Mouse (Mus musculus): Measurements from ENCODE around the gene Radil. TPM values are rescaled to one million over a fixed set of nuclear protein-coding genes. Genes with fewer than 3 reads are reported as not detected.

The Radil gene
- polyA plus RNA-seq, 1 experiment from 2014 or later = 2.5 TPM

GRCm38 (mm10) chr5:142453742-142454141 is 97.2 kb downstream of the Radil start:
- Histone ChIP-seq H3K36me3 (peaks cover 47% of the 10 kb centered on the region), H3K4me3 (replicated peaks) (no peak overlapping the region), H3K4me1 (replicated peaks) (no peaks in the 10 kb centered on the region), H3K9ac (no peak overlapping the region), H3K27me3 (replicated peaks) (no peaks in the 10 kb centered on the region), H3K9me3 (no peaks in the 10 kb centered on the region), H3K27ac (no peak overlapping the region), H3K4me2 (replicated peaks) (no peak overlapping the region)
- no peak for ATAC-seq
- 94% methylated on average over 13 of the region's 13 CpGs for WGBS

GRCm38 (mm10) chr5:142451759-142452158 is 99.1 kb downstream of the Radil start:
- Histone ChIP-seq H3K4me3 (replicated peaks) (no peak overlapping the region), H3K27ac (no peak overlapping the region), H3K27me3 (replicated peaks) (no peaks in the 10 kb centered on the region), H3K36me3 (peaks cover 43% of the 10 kb centered on the region), H3K9ac (no peak overlapping the region), H3K4me2 (replicated peaks) (no peak overlapping the region), H3K9me3 (no peaks in the 10 kb centered on the region), H3K4me1 (replicated peaks) (peaks cover 4% of the 10 kb centered on the region)
- WGBS = 7% methylated on average over 1 of the region's 1 CpGs
- ATAC-seq = peak; percentile 26; the same call in 1 of the 2 replicates

GRCm38 (mm10) chr5:142450846-142451245 is 100.1 kb downstream of the Radil start:
- H3K4me3 ChIP-seq (replicated peaks) = no peak overlapping the region
- H3K9me3 ChIP-seq = no peaks in the 10 kb centered on the region
- H3K36me3 ChIP-seq = peaks cover 39% of the 10 kb centered on the region
- no peak for ATAC-seq
- H3K4me2 ChIP-seq (replicated peaks) = no peak overlapping the region
- H3K27me3 ChIP-seq (replicated peaks) = no peaks in the 10 kb centered on the region
- peaks cover 4% of the 10 kb centered on the region for H3K4me1 ChIP-seq (replicated peaks)
- H3K9ac ChIP-seq = no peak overlapping the region
- 94% methylated on average over 9 of the region's 9 CpGs for WGBS
- no peak overlapping the region for H3K27ac ChIP-seq

- Histone ChIP-seq H3K27ac (no peak overlapping the region), H3K4me1 (replicated peaks) (peaks cover 24% of the 10 kb centered on the region), H3K9me3 (no peaks in the 10 kb centered on the region), H3K27me3 (replicated peaks) (no peaks in the 10 kb centered on the region), H3K4me3 (replicated peaks) (no peak overlapping the region), H3K4me2 (replicated peaks) (no peak overlapping the region), H3K9ac (no peak overlapping the region), H3K36me3 (peaks cover 21% of the 10 kb centered on the region)
- ATAC-seq = no peak
- WGBS = 61% methylated on average over 12 of the region's 12 CpGs
Measured at GRCm38 (mm10) chr5:142448623-142449022, 102.3 kb downstream of the Radil start.

- Histone ChIP-seq H3K4me3 (replicated peaks) (no peak overlapping the region), H3K4me1 (replicated peaks) (peaks cover 30% of the 10 kb centered on the region), H3K36me3 (peaks cover 20% of the 10 kb centered on the region), H3K9me3 (no peaks in the 10 kb centered on the region), H3K9ac (no peak overlapping the region), H3K4me2 (replicated peaks) (no peak overlapping the region), H3K27me3 (replicated peaks) (no peaks in the 10 kb centered on the region), H3K27ac (no peak overlapping the region)
- 4% methylated on average over 9 of the region's 9 CpGs for WGBS
- ATAC-seq = peak; percentile 29
Measured at GRCm38 (mm10) chr5:142448076-142448475, 102.8 kb downstream of the Radil start.

GRCm38 (mm10) chr5:142445709-142446108 is 105.2 kb downstream of the Radil start:
- Histone ChIP-seq H3K9ac (no peak overlapping the region), H3K9me3 (no peaks in the 10 kb centered on the region)
- WGBS = 55% methylated on average over 8 of the region's 8 CpGs

GRCm38 (mm10) chr5:142444791-142445531 is 105.9 kb downstream of the Radil start:
- H3K4me3 ChIP-seq (replicated peaks) = no peak overlapping the region
- no peak overlapping the region for H3K9ac ChIP-seq
- H3K9me3 ChIP-seq = no peaks in the 10 kb centered on the region
- peak; percentile 37 for ATAC-seq
- H3K27me3 ChIP-seq (replicated peaks) = no peaks in the 10 kb centered on the region
- no peak overlapping the region for H3K4me2 ChIP-seq (replicated peaks)
- 58% methylated on average over 11 of the region's 11 CpGs for WGBS
- H3K4me1 ChIP-seq (replicated peaks) = peaks cover 53% of the 10 kb centered on the region
- H3K27ac ChIP-seq = peak overlapping the region; percentile 44; the same call in 1 of the 2 replicates
- H3K36me3 ChIP-seq = peaks cover 2% of the 10 kb centered on the region; the same call in 1 of the 2 replicates

More at GRCm38 (mm10) chr5:142445709-142446108, 105.2 kb downstream of the Radil start:
- Histone ChIP-seq H3K36me3 (peaks cover 10% of the 10 kb centered on the region), H3K4me1 (replicated peaks) (peaks cover 50% of the 10 kb centered on the region), H3K4me2 (replicated peaks) (no peak overlapping the region), H3K4me3 (replicated peaks) (no peak overlapping the region), H3K27ac (no peak overlapping the region), H3K27me3 (replicated peaks) (no peaks in the 10 kb centered on the region)
- no peak for ATAC-seq

- WGBS = 70% methylated on average over 14 of the region's 14 CpGs
- Histone ChIP-seq H3K36me3 (no peaks in the 10 kb centered on the region), H3K9ac (no peak overlapping the region), H3K27ac (0 out of 2 replicates have a peak overlapping the region, but pooled peaks have one; percentile 7), H3K9me3 (no peaks in the 10 kb centered on the region), H3K4me3 (replicated peaks) (no peak overlapping the region), H3K4me1 (replicated peaks) (peaks cover 61% of the 10 kb centered on the region), H3K27me3 (replicated peaks) (no peaks in the 10 kb centered on the region), H3K4me2 (replicated peaks) (no peak overlapping the region)
- ATAC-seq = no peak
Measured at GRCm38 (mm10) chr5:142443994-142444393, 106.9 kb downstream of the Radil start.

GRCm38 (mm10) chr5:142443514-142443913 is 107.4 kb downstream of the Radil start:
- H3K27ac ChIP-seq = no peak overlapping the region
- no peaks in the 10 kb centered on the region for H3K36me3 ChIP-seq
- peaks cover 61% of the 10 kb centered on the region for H3K4me1 ChIP-seq (replicated peaks)
- no peak overlapping the region for H3K4me2 ChIP-seq (replicated peaks)
- 75% methylated on average over 15 of the region's 15 CpGs for WGBS
- no peaks in the 10 kb centered on the region for H3K9me3 ChIP-seq
- H3K9ac ChIP-seq = no peak overlapping the region
- ATAC-seq = no peak
- no peaks in the 10 kb centered on the region for H3K27me3 ChIP-seq (replicated peaks)
- no peak overlapping the region for H3K4me3 ChIP-seq (replicated peaks)

- Histone ChIP-seq H3K4me2 (replicated peaks) (peak overlapping the region; percentile 67; the same call in 1 of the 2 replicates), H3K27me3 (replicated peaks) (no peaks in the 10 kb centered on the region), H3K9ac (no peak overlapping the region), H3K36me3 (no peaks in the 10 kb centered on the region), H3K9me3 (no peaks in the 10 kb centered on the region), H3K27ac (peak overlapping the region; percentile 94; the same call in 1 of the 2 replicates), H3K4me1 (replicated peaks) (peaks cover 57% of the 10 kb centered on the region), H3K4me3 (replicated peaks) (no peak overlapping the region)
- WGBS = 81% methylated on average over 7 of the region's 7 CpGs
- no peak for ATAC-seq
Measured at GRCm38 (mm10) chr5:142442045-142442440, 108.9 kb downstream of the Radil start.

- peak overlapping the region; percentile 47 for H3K9ac ChIP-seq
- H3K4me1 ChIP-seq (replicated peaks) = peaks cover 57% of the 10 kb centered on the region
- H3K27me3 ChIP-seq (replicated peaks) = no peaks in the 10 kb centered on the region
- no peak for ATAC-seq
- peak overlapping the region; percentile 67 for H3K4me2 ChIP-seq (replicated peaks)
- peaks cover 2% of the 10 kb centered on the region; the same call in 1 of the 2 replicates for H3K36me3 ChIP-seq
- H3K4me3 ChIP-seq (replicated peaks) = peak overlapping the region; percentile 26
- WGBS = 42% methylated on average over 22 of the region's 22 CpGs
- H3K9me3 ChIP-seq = no peaks in the 10 kb centered on the region
- peak overlapping the region; percentile 94 for H3K27ac ChIP-seq
Measured at GRCm38 (mm10) chr5:142441332-142442044, 109.4 kb downstream of the Radil start.

- ATAC-seq = peak; percentile 93
- H3K4me1 ChIP-seq (replicated peaks) = peaks cover 55% of the 10 kb centered on the region
- H3K9me3 ChIP-seq = no peaks in the 10 kb centered on the region
- under 1% methylated on average over 18 of the region's 19 CpGs for WGBS
- H3K27ac ChIP-seq = peak overlapping the region; percentile 94
- H3K4me3 ChIP-seq (replicated peaks) = peak overlapping the region; percentile 26
- H3K9ac ChIP-seq = peak overlapping the region; percentile 47
- H3K27me3 ChIP-seq (replicated peaks) = no peaks in the 10 kb centered on the region
- peaks cover 8% of the 10 kb centered on the region for H3K36me3 ChIP-seq
- H3K4me2 ChIP-seq (replicated peaks) = peak overlapping the region; percentile 67
Measured at GRCm38 (mm10) chr5:142440451-142441147, 110.3 kb downstream of the Radil start.

Measured in intestine, embryonic 15.5 days (tissue).